Mouse (Mus musculus): ENCODE data around the gene Tnf. TPM values are rescaled to one million over a fixed set of nuclear protein-coding genes. Genes with fewer than 3 reads are reported as not detected.

The Tnf gene
- polyA plus RNA-seq, 1 experiment from 2014 or later, result not detected

DNA sequence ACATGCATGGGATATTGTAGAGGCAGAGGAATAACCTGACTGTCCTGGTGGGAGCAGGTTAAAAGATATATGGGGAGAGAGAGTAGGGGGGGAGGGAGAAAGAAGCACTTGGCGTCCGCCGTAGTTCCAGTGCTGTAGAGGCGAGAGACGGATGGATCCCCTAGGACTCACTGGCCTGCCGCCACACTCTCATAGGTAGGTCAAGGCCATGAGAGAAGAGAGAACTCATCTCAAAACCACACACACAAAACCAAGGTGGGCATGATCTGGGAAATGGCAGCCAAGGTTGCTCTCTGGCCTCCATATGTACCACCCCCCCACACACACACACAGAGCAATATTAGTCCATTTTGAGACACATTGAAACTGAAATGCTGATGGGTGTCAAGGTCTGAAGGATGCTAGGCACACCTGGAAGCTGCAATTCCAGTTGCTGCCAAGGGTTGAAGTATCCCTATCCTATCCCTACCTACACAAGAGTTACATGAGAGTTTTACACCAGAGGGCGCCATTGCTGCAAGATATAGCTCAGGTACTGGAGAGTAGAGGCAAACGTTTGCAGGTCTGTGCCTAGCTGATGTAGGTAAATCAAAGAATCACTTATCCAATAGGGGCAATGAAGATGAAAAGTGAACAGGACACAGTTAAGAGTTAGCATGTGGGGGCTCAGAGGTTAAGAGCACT lies 35.3 kb downstream of the Tnf start:
- peak overlapping the region; percentile 98 for H3K27ac ChIP-seq
- no peaks in the 10 kb centered on the region for H3K9me3 ChIP-seq
- H3K36me3 ChIP-seq, result peaks cover 13% of the 10 kb centered on the region
- ATAC-seq (ENCODE audit: insufficient number of reproducible peaks, insufficient read depth, low FRiP score, low TSS enrichment, low read depth), result no peak
- H3K4me3 ChIP-seq (replicated peaks), result peak overlapping the region; percentile 99
- H3K4me2 ChIP-seq, result peak overlapping the region; percentile 92
- peaks cover 22% of the 10 kb centered on the region for H3K4me1 ChIP-seq (replicated peaks)
- no peaks in the 10 kb centered on the region for H3K27me3 ChIP-seq
- WGBS, result 70% methylated on average over 8 of the region's 8 CpGs
- no peak overlapping the region for H3K9ac ChIP-seq (replicated peaks)

DNA sequence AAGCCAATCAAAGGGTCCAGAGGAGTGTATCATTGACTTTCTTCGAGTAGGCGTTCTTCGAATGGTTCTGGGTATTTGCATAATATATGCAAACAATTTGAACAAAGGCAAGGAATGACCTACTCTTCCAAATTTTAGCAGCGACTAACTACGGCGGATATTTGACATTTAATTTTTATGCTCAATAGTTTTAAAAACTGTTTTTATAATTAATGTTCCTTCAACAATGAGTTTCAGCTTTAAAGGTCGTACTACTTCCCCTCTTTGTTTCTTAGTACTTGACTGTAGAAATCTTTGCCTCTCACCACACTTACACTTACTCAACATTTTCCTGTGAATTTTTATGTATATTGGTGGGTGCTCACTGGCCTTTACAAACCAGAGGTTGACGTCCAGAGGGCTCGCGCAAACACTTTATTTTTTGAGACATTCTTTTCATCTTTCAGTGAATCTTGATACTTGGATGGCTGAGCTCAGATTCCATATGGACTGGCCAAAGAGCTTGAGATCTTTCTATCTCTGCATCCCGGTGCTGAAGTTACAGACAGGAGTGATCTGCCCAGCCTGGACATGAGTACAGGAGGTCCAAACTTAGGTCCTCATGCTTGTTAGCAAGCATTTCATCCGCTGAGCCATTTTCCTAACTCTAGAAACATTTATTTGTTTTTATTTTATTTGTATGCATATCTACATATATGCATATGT lies 36.2 kb downstream of the Tnf start:
- Histone ChIP-seq H3K4me2 (peak overlapping the region; percentile 92), H3K27me3 (no peaks in the 10 kb centered on the region), H3K36me3 (peaks cover 22% of the 10 kb centered on the region), H3K9me3 (no peaks in the 10 kb centered on the region), H3K4me1 (replicated peaks) (peaks cover 22% of the 10 kb centered on the region), H3K27ac (peak overlapping the region; percentile 98), H3K9ac (replicated peaks) (peak overlapping the region; percentile 100), H3K4me3 (replicated peaks) (peak overlapping the region; percentile 99)
- 28% methylated on average over 12 of the region's 12 CpGs for WGBS
- peak; percentile 83 for ATAC-seq (ENCODE audit: insufficient number of reproducible peaks, insufficient read depth, low FRiP score, low TSS enrichment, low read depth)

DNA sequence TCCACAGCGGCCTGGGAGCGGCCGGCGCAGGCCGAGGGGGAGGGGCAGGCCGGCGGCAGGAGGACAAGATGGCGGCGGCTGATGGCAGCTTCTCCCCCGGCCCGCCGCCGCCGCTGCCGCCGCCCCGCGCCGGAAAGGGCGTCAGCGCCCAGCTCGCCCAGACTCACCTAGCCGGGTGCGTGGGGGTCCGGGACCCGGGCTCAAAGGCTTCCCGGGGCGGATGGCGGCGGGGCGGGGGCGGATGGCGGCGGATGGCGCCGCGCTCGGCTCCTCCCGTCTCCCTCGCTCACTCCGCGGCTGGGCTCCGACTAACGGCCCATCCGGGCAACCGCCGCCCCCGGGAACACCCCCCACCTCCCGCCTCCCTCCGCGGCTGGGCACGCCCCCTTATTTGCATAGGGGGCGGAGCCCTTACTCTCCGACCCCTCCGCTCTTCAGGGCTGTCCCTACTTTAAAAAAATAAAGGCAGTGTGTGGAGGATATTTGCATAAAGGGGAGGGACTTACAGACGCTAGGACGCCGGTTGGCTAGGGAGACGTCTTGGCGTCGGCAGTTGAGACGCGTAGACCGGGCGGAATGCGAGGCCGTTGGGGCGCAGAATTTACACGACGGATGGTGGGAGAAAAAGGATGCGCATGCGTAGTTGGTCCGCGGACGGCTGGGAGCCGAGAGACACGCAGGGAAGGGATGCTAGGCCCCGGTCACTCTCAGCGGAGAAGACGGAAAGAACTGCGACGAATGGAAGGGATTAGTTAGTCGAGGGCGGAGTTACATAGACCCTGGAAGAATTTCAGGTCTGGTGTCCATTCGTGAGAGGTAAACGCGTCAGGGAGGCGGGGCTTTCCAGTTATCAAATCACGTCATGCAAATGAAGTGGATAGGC lies 37.0 kb downstream of the Tnf start, which contains the start of gene Prrc2a:
Prrc2a (minus strand) TSS at position 330 of the 883 bp plus-strand sequence.
- Histone ChIP-seq H3K27ac (peak within 1 kb of the TSS; percentile 98), H3K27me3 (no peaks in the 10 kb centered on the region), H3K4me3 (replicated peaks) (peak within 1 kb of the TSS; percentile 99), H3K4me1 (replicated peaks) (peaks cover 22% of the 10 kb centered on the region), H3K36me3 (peaks cover 30% of the 10 kb centered on the region), H3K4me2 (peak within 1 kb of the TSS; percentile 92), H3K9ac (replicated peaks) (peak within 1 kb of the TSS; percentile 100), H3K9me3 (no peaks in the 10 kb centered on the region)
- under 1% methylated on average over 86 of the region's 89 CpGs for WGBS
- ATAC-seq (ENCODE audit: insufficient number of reproducible peaks, insufficient read depth, low FRiP score, low TSS enrichment, low read depth), result peak; percentile 96

GRCm38 (mm10) chr17:35164218-35164567 lies 37.6 kb downstream of the Tnf start:
- Histone ChIP-seq H3K27ac (peak overlapping the region; percentile 98), H3K9me3 (no peaks in the 10 kb centered on the region), H3K9ac (replicated peaks) (peak overlapping the region; percentile 100), H3K4me3 (replicated peaks) (peak overlapping the region; percentile 99), H3K36me3 (peaks cover 36% of the 10 kb centered on the region), H3K4me1 (replicated peaks) (peaks cover 22% of the 10 kb centered on the region), H3K4me2 (peak overlapping the region; percentile 92), H3K27me3 (no peaks in the 10 kb centered on the region)
- no peak for ATAC-seq (ENCODE audit: insufficient number of reproducible peaks, insufficient read depth, low FRiP score, low TSS enrichment, low read depth)
- 2% methylated on average over 28 of the region's 28 CpGs for WGBS

- ATAC-seq (ENCODE audit: insufficient number of reproducible peaks, insufficient read depth, low FRiP score, low TSS enrichment, low read depth), result no peak
- 16% methylated on average over 8 of the region's 8 CpGs for WGBS
- peak overlapping the region; percentile 98 for H3K27ac ChIP-seq
- H3K36me3 ChIP-seq, result peaks cover 43% of the 10 kb centered on the region
- peak overlapping the region; percentile 99 for H3K4me3 ChIP-seq (replicated peaks)
- peaks cover 22% of the 10 kb centered on the region for H3K4me1 ChIP-seq (replicated peaks)
- peak overlapping the region; percentile 92 for H3K4me2 ChIP-seq
- no peaks in the 10 kb centered on the region for H3K9me3 ChIP-seq
- no peaks in the 10 kb centered on the region for H3K27me3 ChIP-seq
- H3K9ac ChIP-seq (replicated peaks), result peak overlapping the region; percentile 100
These were observed 38.3 kb downstream of the Tnf start for GRCm38 (mm10) chr17:35163326-35164081.

- H3K27ac ChIP-seq, result no peak overlapping the region
- no peaks in the 10 kb centered on the region for H3K9me3 ChIP-seq
- ATAC-seq (ENCODE audit: insufficient number of reproducible peaks, insufficient read depth, low FRiP score, low TSS enrichment, low read depth), result no peak
- no peaks in the 10 kb centered on the region for H3K27me3 ChIP-seq
- peaks cover 51% of the 10 kb centered on the region for H3K36me3 ChIP-seq
- H3K4me1 ChIP-seq (replicated peaks), result peaks cover 22% of the 10 kb centered on the region
- H3K4me2 ChIP-seq, result peak overlapping the region; percentile 92
- H3K4me3 ChIP-seq (replicated peaks), result peak overlapping the region; percentile 99
- 69% methylated on average over 12 of the region's 12 CpGs for WGBS
- H3K9ac ChIP-seq (replicated peaks), result peak overlapping the region; percentile 100
These were observed 39.1 kb downstream of the Tnf start for GRCm38 (mm10) chr17:35162730-35163129.

DNA sequence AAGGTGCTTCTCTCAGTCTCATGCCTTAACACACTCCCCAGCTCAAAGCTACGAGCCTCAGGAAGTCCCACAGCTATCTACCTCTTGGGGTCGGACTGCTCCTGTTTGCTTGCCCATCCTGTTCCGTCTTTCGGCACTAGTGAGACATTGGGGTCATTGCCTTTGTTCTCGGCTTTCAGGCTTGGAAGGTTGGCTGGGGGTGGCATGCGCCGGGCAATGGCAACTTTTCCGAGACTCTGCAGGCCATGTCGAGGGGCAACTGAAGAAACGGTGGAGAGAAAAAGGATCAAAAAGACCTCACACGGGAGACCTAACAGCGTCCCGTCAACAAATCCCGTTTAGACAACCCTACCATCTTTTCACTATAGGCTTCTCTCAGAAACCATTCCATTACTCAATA lies 39.7 kb downstream of the Tnf start:
- Histone ChIP-seq H3K4me3 (replicated peaks) (peak overlapping the region; percentile 99; the same call in 1 of the 2 replicates), H3K4me1 (replicated peaks) (peaks cover 22% of the 10 kb centered on the region), H3K36me3 (peaks cover 57% of the 10 kb centered on the region), H3K9me3 (no peaks in the 10 kb centered on the region), H3K9ac (replicated peaks) (peak overlapping the region; percentile 100; the same call in 1 of the 2 replicates), H3K27ac (0 out of 2 replicates have a peak overlapping the region, but pooled peaks have one; percentile 53), H3K4me2 (peak overlapping the region; percentile 92), H3K27me3 (no peaks in the 10 kb centered on the region)
- WGBS, result 85% methylated on average over 14 of the region's 14 CpGs
- no peak for ATAC-seq (ENCODE audit: insufficient number of reproducible peaks, insufficient read depth, low FRiP score, low TSS enrichment, low read depth)

DNA sequence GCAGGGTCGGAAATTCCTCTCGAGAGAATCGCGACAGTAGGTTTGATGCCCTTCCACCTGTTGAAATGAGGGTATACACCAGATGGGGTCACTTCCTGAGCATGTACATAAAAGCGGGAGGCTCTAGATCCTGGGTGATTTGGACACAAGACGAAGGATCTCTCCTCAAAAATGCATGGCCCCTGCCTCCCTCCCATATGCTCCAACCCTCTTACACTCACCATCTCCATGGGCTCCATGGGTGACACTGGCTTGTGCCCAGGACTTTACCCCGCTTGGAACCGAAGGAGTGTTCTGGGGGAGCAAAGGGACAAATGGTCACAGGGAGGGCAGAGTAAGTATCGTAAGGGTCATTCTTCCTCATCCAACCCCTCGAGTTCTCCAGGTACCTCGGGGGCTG lies 40.4 kb downstream of the Tnf start:
- H3K27ac ChIP-seq, result no peak overlapping the region
- ATAC-seq (ENCODE audit: insufficient number of reproducible peaks, insufficient read depth, low FRiP score, low TSS enrichment, low read depth), result no peak

DNA sequence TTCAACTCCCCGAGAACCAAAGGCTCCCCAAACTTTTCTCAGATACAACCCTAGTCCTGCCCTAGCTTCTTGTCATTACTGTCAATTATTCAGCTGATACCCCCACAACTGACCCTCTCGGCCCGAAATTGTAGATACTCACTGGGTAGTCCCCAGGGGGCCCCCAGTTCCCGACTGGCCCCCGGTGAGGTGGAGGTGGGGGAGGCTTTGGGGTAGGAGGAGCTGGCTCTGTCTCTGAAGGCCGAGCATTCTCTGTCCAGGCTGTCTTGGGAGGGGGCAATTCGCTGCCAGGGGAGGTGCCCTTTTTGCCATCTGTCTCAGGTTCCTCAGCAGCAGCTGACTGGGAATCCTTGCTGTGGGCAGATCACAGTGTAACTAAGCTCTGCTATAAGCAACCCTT lies 42.2 kb downstream of the Tnf start:
- ATAC-seq (ENCODE audit: insufficient number of reproducible peaks, insufficient read depth, low FRiP score, low TSS enrichment, low read depth), result no peak
- Histone ChIP-seq H3K9me3 (no peaks in the 10 kb centered on the region), H3K36me3 (peaks cover 82% of the 10 kb centered on the region), H3K4me2 (no peak overlapping the region), H3K9ac (replicated peaks) (no peak overlapping the region), H3K4me3 (replicated peaks) (no peak overlapping the region), H3K4me1 (replicated peaks) (peaks cover 19% of the 10 kb centered on the region), H3K27ac (no peak overlapping the region), H3K27me3 (no peaks in the 10 kb centered on the region)
- WGBS, result 79% methylated on average over 7 of the region's 7 CpGs

More for the DNA sequence above, 40.4 kb downstream of the Tnf start:
- no peak overlapping the region for H3K4me2 ChIP-seq
- no peaks in the 10 kb centered on the region for H3K27me3 ChIP-seq
- WGBS, result 82% methylated on average over 11 of the region's 11 CpGs
- no peak overlapping the region for H3K9ac ChIP-seq (replicated peaks)
- peaks cover 64% of the 10 kb centered on the region for H3K36me3 ChIP-seq
- H3K4me3 ChIP-seq (replicated peaks), result no peak overlapping the region
- H3K4me1 ChIP-seq (replicated peaks), result peaks cover 20% of the 10 kb centered on the region
- H3K9me3 ChIP-seq, result no peaks in the 10 kb centered on the region

DNA sequence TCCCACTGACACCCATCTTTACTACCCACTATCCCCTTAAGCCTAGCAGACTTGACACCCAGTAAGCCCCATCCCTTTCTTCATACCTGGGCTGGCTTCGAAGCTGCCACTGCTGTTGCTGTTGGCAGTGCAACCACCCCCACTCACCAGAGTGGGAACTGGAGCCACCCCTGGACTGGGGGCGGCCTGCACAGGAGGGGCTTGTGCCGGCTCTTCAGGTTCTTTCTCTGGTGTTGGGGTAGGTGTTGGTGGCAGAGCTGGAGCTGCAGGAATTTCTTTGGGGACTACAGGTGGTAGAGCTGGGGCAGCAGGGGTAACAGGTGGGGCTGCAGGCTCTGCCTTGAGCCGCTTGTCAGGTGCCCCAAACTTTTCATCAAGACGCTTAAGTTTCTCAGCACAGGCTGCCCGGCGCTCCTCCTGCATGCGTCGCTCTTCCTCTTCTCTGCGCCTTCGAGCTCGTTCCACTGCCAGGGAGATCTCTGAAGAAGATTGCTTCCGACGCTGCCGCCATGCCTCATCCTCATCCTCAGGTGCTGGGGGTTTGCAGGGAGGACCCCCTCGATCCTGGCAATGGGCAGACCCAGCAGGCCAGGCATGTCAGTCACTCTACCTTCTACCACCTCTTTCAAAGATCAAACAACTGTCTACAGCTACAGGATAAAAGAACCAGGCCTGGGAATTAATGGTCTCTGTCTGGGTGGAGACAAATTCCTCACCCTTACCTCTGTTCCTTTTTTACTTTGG lies 42.8 kb downstream of the Tnf start:
- H3K9ac ChIP-seq (replicated peaks), result no peak overlapping the region
- WGBS, result 93% methylated on average over 16 of the region's 16 CpGs
- H3K36me3 ChIP-seq, result peaks cover 88% of the 10 kb centered on the region
- H3K27ac ChIP-seq, result no peak overlapping the region
- ATAC-seq (ENCODE audit: insufficient number of reproducible peaks, insufficient read depth, low FRiP score, low TSS enrichment, low read depth), result no peak
- H3K27me3 ChIP-seq, result no peaks in the 10 kb centered on the region
- no peaks in the 10 kb centered on the region for H3K9me3 ChIP-seq
- H3K4me3 ChIP-seq (replicated peaks), result no peak overlapping the region
- H3K4me2 ChIP-seq, result no peak overlapping the region
- peaks cover 23% of the 10 kb centered on the region for H3K4me1 ChIP-seq (replicated peaks)

All from limb, embryonic 12.5 days (tissue).